Mouse (Mus musculus) large intestine, adult 2 months (tissue): ENCODE measurements around the gene Cnnm3. TPM values are rescaled to one million over a fixed set of nuclear protein-coding genes. Genes with fewer than 3 reads are reported as not detected.

Source experiments
- DNase-seq: peaks from one replicate; pipeline ENCODE4 v3.0.0-alpha.2; 2012; ENCODE audit warnings: low read depth, low spot score
- WGBS: fragments of 180-500 bp; shearing (Covaris S2); methylation state at CpG from one replicate; pipeline ENCODE4 v1.1.7; 2018; 5-methylcytosine and 5-hydroxymethylcytosine counted together
- polyA plus RNA-seq: library from polyadenylated mRNA; depleted of rRNA; stranded (reverse); fragments of >200 nt; gene quantifications from 2 replicates; pipeline ENCODE4 v1.2.3, GENCODE M21; 2012; rRNA removed

The Cnnm3 gene
- polyA plus RNA-seq, 1 experiment, result 12.8 TPM

- WGBS, result 39% methylated on average over 5 of the region's 5 CpGs
- DNase-seq, result no peak
These were observed 58.7 kb downstream of the Cnnm3 start for GRCm38 (mm10) chr1:36570320-36570719.

- WGBS, result 51% methylated on average over 6 of the region's 6 CpGs
These were observed 60.0 kb downstream of the Cnnm3 start for GRCm38 (mm10) chr1:36571627-36572026.

GRCm38 (mm10) chr1:36572140-36572700 lies 60.6 kb downstream of the Cnnm3 start:
- WGBS, result 60% methylated on average over 2 of the region's 2 CpGs

More at GRCm38 (mm10) chr1:36571627-36572026, 60.0 kb downstream of the Cnnm3 start:
- DNase-seq, result no peak

GRCm38 (mm10) chr1:36572709-36573108 lies 61.0 kb downstream of the Cnnm3 start:
- no peak for DNase-seq
- 61% methylated on average over 1 of the region's 1 CpGs for WGBS

More at GRCm38 (mm10) chr1:36572140-36572700, 60.6 kb downstream of the Cnnm3 start:
- no peak for DNase-seq

- DNase-seq, result no peak
- 53% methylated on average over 8 of the region's 8 CpGs for WGBS
These were observed 61.9 kb downstream of the Cnnm3 start for GRCm38 (mm10) chr1:36573524-36573923.

GRCm38 (mm10) chr1:36574196-36574955 lies 62.7 kb downstream of the Cnnm3 start:
- 30% methylated on average over 5 of the region's 5 CpGs for WGBS
- no peak for DNase-seq

- WGBS, result 40% methylated on average over 6 of the region's 6 CpGs
- no peak for DNase-seq
These were observed 63.7 kb downstream of the Cnnm3 start for GRCm38 (mm10) chr1:36575347-36575746.

- no peak for DNase-seq
- 36% methylated on average over 6 of the region's 6 CpGs for WGBS
These were observed 65.5 kb downstream of the Cnnm3 start for GRCm38 (mm10) chr1:36576991-36577675.

Other genes with a start within 250 kb of the Cnnm3 start
- 88.2 and 180 TPM in 2 replicates for gene Neurl3, start 237.2 kb upstream of the Cnnm3 start, polyA plus RNA-seq
- 7.8 and 8.0 TPM in 2 replicates for gene Arid5a, start 204.1 kb upstream of the Cnnm3 start, polyA plus RNA-seq
- gene Kansl3, start 142.7 kb upstream of the Cnnm3 start, polyA plus RNA-seq, result 24.1 and 48.4 TPM in 2 replicates
- not detected in 2 replicates for gene Fer1l5, start 139.6 kb upstream of the Cnnm3 start, polyA plus RNA-seq
- 8.1 and 9.3 TPM in 2 replicates for gene Lman2l, start 66.6 kb upstream of the Cnnm3 start, polyA plus RNA-seq
- 103 and 109 TPM in 2 replicates for gene Cnnm4, start 40.2 kb upstream of the Cnnm3 start, polyA plus RNA-seq
- 6.5 and 8.1 TPM in 2 replicates for gene Ankrd23, start 25.0 kb downstream of the Cnnm3 start, polyA plus RNA-seq
- 0.08 TPM in 1 of 2 replicates, not detected in the other for gene Gm42417, start 27.6 kb downstream of the Cnnm3 start, polyA plus RNA-seq
- 9.4 and 11.2 TPM in 2 replicates for gene Ankrd39, start 35.6 kb downstream of the Cnnm3 start, polyA plus RNA-seq
- 4.7 and 6.7 TPM in 2 replicates for gene Sema4c, start 46.5 kb downstream of the Cnnm3 start, polyA plus RNA-seq
- gene Fam178b, start 171.3 kb downstream of the Cnnm3 start, polyA plus RNA-seq, result 0.73 and 1.2 TPM in 2 replicates
- 760 and 804 TPM in 2 replicates for gene Cox5b, start 179.6 kb downstream of the Cnnm3 start, polyA plus RNA-seq
- gene 4933424G06Rik, start 198.3 kb downstream of the Cnnm3 start, polyA plus RNA-seq, result not detected in 2 replicates
- 80.7 and 107 TPM in 2 replicates for gene Actr1b, start 202.6 kb downstream of the Cnnm3 start, polyA plus RNA-seq
- 6.9 and 8.0 TPM in 2 replicates for gene Zap70, start 249.9 kb downstream of the Cnnm3 start, polyA plus RNA-seq